Mouse (Mus musculus): ENCODE data around the gene Arl8b. TPM values are rescaled to one million over a fixed set of nuclear protein-coding genes. Genes with fewer than 3 reads are reported as not detected.

The Arl8b gene
- polyA plus RNA-seq, 1 experiment, result 9.6 TPM

DNA sequence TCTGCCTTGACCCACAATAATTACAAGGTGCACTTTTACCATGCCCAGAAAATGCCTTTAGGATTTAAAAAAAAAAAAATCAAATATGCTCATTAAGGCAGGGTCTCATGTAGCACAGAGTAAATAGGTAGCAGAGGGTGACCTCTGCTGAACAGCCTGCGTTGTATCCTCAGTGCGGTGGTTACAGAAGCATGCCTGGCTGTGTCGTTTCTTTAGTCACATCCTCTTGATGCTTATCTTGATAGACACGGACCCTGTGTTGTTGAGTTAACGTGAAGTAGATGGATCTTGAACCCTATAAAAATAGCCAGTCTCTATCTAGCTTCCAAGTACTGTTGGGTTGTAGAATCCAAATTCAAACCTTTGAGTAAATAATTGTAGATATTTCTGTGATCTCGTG, 50.1 kb downstream of the Arl8b start:
- no peak overlapping the region for H3K4me3 ChIP-seq (ENCODE audit: low read depth, low read length)
- WGBS, result 34% methylated on average over 6 of the region's 6 CpGs

DNA sequence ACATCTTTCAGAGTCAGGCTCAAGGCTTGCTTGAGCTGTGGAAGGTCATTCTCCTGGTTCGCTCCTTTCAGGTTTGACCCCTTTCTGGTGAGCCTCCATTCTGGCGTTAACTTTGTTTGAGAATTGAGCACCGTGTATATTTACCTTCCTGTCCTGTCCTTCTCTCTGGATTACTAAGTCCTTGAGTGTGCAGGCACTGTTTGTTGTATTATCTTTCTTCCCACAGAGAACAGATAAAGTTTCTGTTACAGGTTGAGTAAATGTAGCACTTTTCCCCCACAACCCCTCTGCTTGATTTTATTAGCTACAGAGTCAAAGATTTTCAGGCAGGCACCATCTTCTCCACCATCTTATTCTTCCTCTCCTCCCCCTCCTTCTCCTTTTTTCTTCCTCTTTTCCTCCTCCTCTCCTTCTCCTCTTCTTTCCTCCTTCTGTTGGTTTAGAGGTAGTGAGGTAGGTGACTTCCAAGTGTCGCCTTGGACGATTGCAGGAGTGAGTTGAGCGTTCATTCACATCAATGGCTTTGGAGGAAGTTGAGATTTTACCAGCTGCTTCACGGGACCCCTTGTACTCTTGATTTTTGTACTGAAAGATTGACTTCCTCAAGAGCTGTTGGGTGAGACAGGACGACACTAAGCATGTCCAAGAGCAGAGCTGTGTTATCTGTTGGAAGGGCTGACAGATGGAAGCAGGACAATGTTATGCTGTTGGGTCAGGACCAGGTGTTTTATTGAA, 51.2 kb downstream of the Arl8b start:
- Histone ChIP-seq H3K4me1 (ENCODE audit: control insufficient read depth, insufficient read depth, insufficient read length, low read length) (peaks cover 51% of the 10 kb centered on the region), H3K4me3 (ENCODE audit: low read depth, low read length) (no peak overlapping the region), H3K27me3 (ENCODE audit: control insufficient read depth, insufficient read depth, low read length) (no peaks in the 10 kb centered on the region), H3K27ac (ENCODE audit: insufficient read depth, low read depth, low read length) (peak overlapping the region; percentile 24), H3K36me3 (ENCODE audit: control insufficient read depth, insufficient read depth, low read length) (peaks cover 9% of the 10 kb centered on the region; the same call in 1 of the 2 replicates)
- 56% methylated on average over 8 of the region's 8 CpGs for WGBS
- no peak for TF ChIP-seq CTCF (IDR thresholded peaks at IDR 0.05; ENCODE audit: extremely low read depth, insufficient read length, insufficient replicate concordance, low read depth, low read length)
- no peak for TF ChIP-seq POLR2A (IDR thresholded peaks at IDR 0.05; ENCODE audit: low read depth, low read length)

More for the DNA sequence above, 50.1 kb downstream of the Arl8b start:
- Histone ChIP-seq H3K4me1 (ENCODE audit: control insufficient read depth, insufficient read depth, insufficient read length, low read length) (peaks cover 46% of the 10 kb centered on the region), H3K27ac (ENCODE audit: insufficient read depth, low read depth, low read length) (no peak overlapping the region), H3K27me3 (ENCODE audit: control insufficient read depth, insufficient read depth, low read length) (no peaks in the 10 kb centered on the region), H3K36me3 (ENCODE audit: control insufficient read depth, insufficient read depth, low read length) (peaks cover 5% of the 10 kb centered on the region; the same call in 1 of the 2 replicates)
- no peak for TF ChIP-seq POLR2A (IDR thresholded peaks at IDR 0.05; ENCODE audit: low read depth, low read length)
- TF ChIP-seq CTCF (IDR thresholded peaks at IDR 0.05; ENCODE audit: extremely low read depth, insufficient read length, insufficient replicate concordance, low read depth, low read length), result no peak

DNA sequence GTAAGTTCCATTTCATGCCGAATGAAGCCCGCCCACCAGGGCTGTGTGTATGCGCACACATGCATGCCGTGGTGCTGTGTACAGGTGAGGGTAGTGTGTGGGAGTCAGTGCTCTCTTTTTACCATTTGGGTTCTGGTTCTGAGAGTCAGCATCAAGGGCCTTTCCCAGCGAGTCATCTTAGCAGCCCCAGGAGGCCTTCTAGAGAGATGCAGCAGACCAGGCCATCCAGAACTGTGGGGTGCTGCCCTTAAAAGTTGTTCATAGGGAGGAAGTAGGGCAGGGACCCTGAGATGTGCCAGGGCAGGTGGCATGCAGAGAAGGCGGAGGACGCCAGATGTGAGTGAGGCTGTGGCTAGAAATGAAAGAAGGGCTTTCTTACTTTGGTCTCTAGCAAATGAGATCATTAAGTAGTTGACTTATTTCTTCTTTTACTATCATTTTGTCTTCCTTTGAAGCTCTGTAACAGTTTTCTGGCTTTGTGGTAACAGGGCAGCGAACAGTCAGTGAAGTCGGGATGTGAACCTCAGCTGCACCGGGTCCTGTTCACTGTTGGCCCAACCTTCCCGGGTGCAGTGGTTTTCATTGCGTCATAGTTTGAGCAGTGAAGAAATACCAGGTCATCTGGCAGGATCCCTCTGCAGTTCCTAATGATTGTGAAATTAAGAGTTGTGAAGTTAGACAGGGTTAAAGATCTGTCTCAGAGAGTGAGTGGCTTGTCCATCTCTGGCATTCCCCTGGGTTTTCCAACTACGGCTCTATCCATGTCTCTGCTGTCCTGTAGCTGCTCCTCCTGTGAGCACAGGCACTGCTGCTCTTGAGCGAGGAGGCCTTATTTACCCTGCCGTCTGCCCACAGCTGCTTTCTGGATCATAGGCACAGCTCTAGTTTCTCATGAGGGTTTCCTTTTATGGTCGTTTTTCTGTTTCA, 53.1 kb downstream of the Arl8b start:
- TF ChIP-seq POLR2A (IDR thresholded peaks at IDR 0.05; ENCODE audit: low read depth, low read length), result no peak
- no peak for TF ChIP-seq CTCF (IDR thresholded peaks at IDR 0.05; ENCODE audit: extremely low read depth, insufficient read length, insufficient replicate concordance, low read depth, low read length)
- Histone ChIP-seq H3K4me1 (ENCODE audit: control insufficient read depth, insufficient read depth, insufficient read length, low read length) (peaks cover 47% of the 10 kb centered on the region), H3K4me3 (ENCODE audit: low read depth, low read length) (peak overlapping the region; percentile 6; the same call in 1 of the 2 replicates), H3K36me3 (ENCODE audit: control insufficient read depth, insufficient read depth, low read length) (peaks cover 17% of the 10 kb centered on the region), H3K27ac (ENCODE audit: insufficient read depth, low read depth, low read length) (peak overlapping the region; percentile 68), H3K27me3 (ENCODE audit: control insufficient read depth, insufficient read depth, low read length) (no peaks in the 10 kb centered on the region)
- 51% methylated on average over 16 of the region's 16 CpGs for WGBS

DNA sequence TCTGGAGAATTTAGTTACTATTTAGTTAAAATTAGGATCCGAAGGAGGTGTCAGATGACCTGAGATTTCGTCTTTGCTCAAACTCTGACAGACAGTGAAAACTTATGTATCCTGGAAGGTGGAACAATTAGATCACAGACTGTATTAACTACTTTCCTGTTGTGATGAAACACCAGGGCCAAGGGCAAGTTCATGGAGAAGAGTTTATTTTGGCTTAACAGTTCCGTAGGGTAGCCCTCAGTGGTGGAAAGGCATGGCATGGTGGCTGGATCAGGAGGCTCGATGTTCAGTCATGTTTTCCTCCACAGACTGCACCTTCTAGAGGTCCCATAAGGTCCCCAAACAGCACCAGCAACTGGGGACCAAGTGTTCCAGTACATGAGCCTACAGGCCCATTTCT, 54.2 kb downstream of the Arl8b start:
- peaks cover 23% of the 10 kb centered on the region for H3K36me3 ChIP-seq (ENCODE audit: control insufficient read depth, insufficient read depth, low read length)
- H3K4me1 ChIP-seq (ENCODE audit: control insufficient read depth, insufficient read depth, insufficient read length, low read length), result peaks cover 44% of the 10 kb centered on the region
- 80% methylated on average over 4 of the region's 4 CpGs for WGBS
- H3K4me3 ChIP-seq (ENCODE audit: low read depth, low read length), result no peak overlapping the region
- peak overlapping the region; percentile 62 for H3K27ac ChIP-seq (ENCODE audit: insufficient read depth, low read depth, low read length)
- no peaks in the 10 kb centered on the region for H3K27me3 ChIP-seq (ENCODE audit: control insufficient read depth, insufficient read depth, low read length)
- TF ChIP-seq POLR2A (IDR thresholded peaks at IDR 0.05; ENCODE audit: low read depth, low read length) (no peak), CTCF (IDR thresholded peaks at IDR 0.05; ENCODE audit: extremely low read depth, insufficient read length, insufficient replicate concordance, low read depth, low read length) (no peak)

DNA sequence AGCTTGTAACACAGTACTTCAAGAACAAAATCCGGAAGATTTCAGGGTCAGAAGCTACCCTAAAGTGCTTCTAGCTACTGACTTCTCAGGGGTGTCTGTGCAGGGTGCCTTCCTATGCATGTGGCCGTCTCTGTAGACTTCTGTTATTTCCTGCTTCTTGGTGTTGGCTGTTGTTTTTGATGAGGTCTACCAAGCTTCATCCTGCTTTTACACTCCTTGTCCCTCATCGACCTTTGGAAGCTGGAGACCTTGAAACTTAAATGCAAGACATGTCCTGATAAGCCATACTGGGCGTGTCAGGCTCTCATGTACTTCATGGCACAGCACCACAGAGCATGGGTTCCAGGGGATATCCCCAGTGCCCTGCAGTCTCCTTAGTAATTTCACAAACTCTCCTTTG, 55.1 kb downstream of the Arl8b start:
- WGBS, result 39% methylated on average over 4 of the region's 4 CpGs
- no peaks in the 10 kb centered on the region for H3K27me3 ChIP-seq (ENCODE audit: control insufficient read depth, insufficient read depth, low read length)
- peak overlapping the region; percentile 62 for H3K27ac ChIP-seq (ENCODE audit: insufficient read depth, low read depth, low read length)
- no peak for TF ChIP-seq POLR2A (IDR thresholded peaks at IDR 0.05; ENCODE audit: low read depth, low read length)
- no peak for TF ChIP-seq CTCF (IDR thresholded peaks at IDR 0.05; ENCODE audit: extremely low read depth, insufficient read length, insufficient replicate concordance, low read depth, low read length)
- peaks cover 39% of the 10 kb centered on the region for H3K4me1 ChIP-seq (ENCODE audit: control insufficient read depth, insufficient read depth, insufficient read length, low read length)
- peaks cover 30% of the 10 kb centered on the region for H3K36me3 ChIP-seq (ENCODE audit: control insufficient read depth, insufficient read depth, low read length)
- no peak overlapping the region for H3K4me3 ChIP-seq (ENCODE audit: low read depth, low read length)

DNA sequence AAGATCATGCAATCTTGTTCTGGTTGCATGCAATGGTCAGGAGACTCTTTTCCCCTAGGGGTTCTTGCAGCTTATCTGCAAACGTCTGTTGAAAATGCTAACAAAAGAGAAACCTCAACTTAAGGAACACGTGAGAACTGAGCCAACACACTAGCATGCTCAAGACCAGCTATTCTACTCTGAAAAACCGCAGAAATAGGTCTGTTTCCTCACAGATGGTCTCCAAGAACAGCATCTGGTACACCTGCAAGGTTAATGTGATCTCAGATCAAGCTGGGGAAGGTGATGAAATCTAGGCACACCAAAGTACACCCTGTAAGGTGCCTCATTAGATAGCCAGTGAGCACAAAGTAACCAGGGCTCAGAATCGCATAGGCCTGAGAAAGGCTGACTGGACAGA, 56.5 kb downstream of the Arl8b start:
- Histone ChIP-seq H3K27me3 (ENCODE audit: control insufficient read depth, insufficient read depth, low read length) (no peaks in the 10 kb centered on the region), H3K4me3 (ENCODE audit: low read depth, low read length) (no peak overlapping the region), H3K36me3 (ENCODE audit: control insufficient read depth, insufficient read depth, low read length) (peaks cover 37% of the 10 kb centered on the region), H3K27ac (ENCODE audit: insufficient read depth, low read depth, low read length) (no peak overlapping the region), H3K4me1 (ENCODE audit: control insufficient read depth, insufficient read depth, insufficient read length, low read length) (peaks cover 29% of the 10 kb centered on the region)
- WGBS, result 81% methylated on average over 4 of the region's 4 CpGs
- no peak for TF ChIP-seq CTCF (IDR thresholded peaks at IDR 0.05; ENCODE audit: extremely low read depth, insufficient read length, insufficient replicate concordance, low read depth, low read length)
- TF ChIP-seq POLR2A (IDR thresholded peaks at IDR 0.05; ENCODE audit: low read depth, low read length), result no peak
